Mouse (Mus musculus) heart, postnatal 14 days (tissue): ENCODE measurements around the gene Glb1l. TPM values are rescaled to one million over a fixed set of nuclear protein-coding genes. Genes with fewer than 3 reads are reported as not detected.

Experiments
- DNase-seq, 2 experiments: peaks; one replicate each; pipeline ENCODE4 v3.0.0; 2021 to 2022
- intact Hi-C: fragments of 180-260 bp; cut with DNase I; formaldehyde crosslinking; loops from one replicate; pipeline ENCODE4 v1.15.1; 2025
- microRNA-seq, 2 experiments: library from miRNA; unstranded; fragments of <30 nt; microRNA quantifications; one replicate each; pipeline ENCODE4 v1.2.0; 2021 to 2022
- total RNA-seq, 2 experiments: library from RNA; stranded (reverse); gene quantifications; 2 replicates each; pipeline ENCODE4 v1.2.3; 2021

Gene Glb1l
- total RNA-seq, 2 experiments from 2014 or later, result 5.2 to 6.7 TPM

GRCm38 (mm10) chr1:75160256-75160617 lies 50.4 kb downstream of the Glb1l start:
- no peak for DNase-seq
- intact Hi-C loops, result no loop called here

GRCm38 (mm10) chr1:75159540-75160255 lies 50.9 kb downstream of the Glb1l start:
- intact Hi-C loops, result no loop called here
- DNase-seq, result no peak

GRCm38 (mm10) chr1:75158990-75159389 lies 51.6 kb downstream of the Glb1l start:
- no peak for DNase-seq
- intact Hi-C loops, result no loop called here

GRCm38 (mm10) chr1:75155837-75156236 lies 54.8 kb downstream of the Glb1l start:
- intact Hi-C loops, result no loop called here
- no peak for DNase-seq

GRCm38 (mm10) chr1:75148727-75149126 lies 61.9 kb downstream of the Glb1l start:
- DNase-seq, result no peak
- intact Hi-C loops, result no loop called here

Small RNAs within 50 kb of the gene (microRNA-seq; reads per million reads assigned to microRNA genes)
- 0 reads per million in 2 experiments for gene Gm27943

Other genes starting within 250 kb of the Glb1l start
- 1 to 10 TPM; 2.6 to 4.0 TPM for gene Nhej1, start 85.6 kb downstream of the Glb1l start, total RNA-seq
- 1 to 10 TPM in 1 of 2 experiments, under 1 TPM in 1; 0.78 to 1.0 TPM for gene Slc23a3, start 76.9 kb downstream of the Glb1l start, total RNA-seq
- 10 to 100 TPM; 28.7 to 29.2 TPM for gene Cnppd1, start 68.1 kb downstream of the Glb1l start, total RNA-seq
- 10 to 100 TPM; 23.9 to 27.4 TPM for gene Retreg2, start 68.0 kb downstream of the Glb1l start, total RNA-seq
- 10 to 100 TPM; 16.0 to 16.7 TPM for gene Zfand2b, start 42.2 kb downstream of the Glb1l start, total RNA-seq
- 10 to 100 TPM; 25.7 to 26.4 TPM for gene Abcb6, start 30.4 kb downstream of the Glb1l start, total RNA-seq
- gene Ankzf1, start 18.7 kb downstream of the Glb1l start, total RNA-seq, result 10 to 100 TPM; 13.5 to 13.6 TPM
- 10 to 100 TPM; 61.1 to 68.8 TPM for gene Atg9a, start 18.6 kb downstream of the Glb1l start, total RNA-seq
- 10 to 100 TPM; 55.9 to 58.1 TPM for gene Stk16, start within 50 bp of the Glb1l start, total RNA-seq
- gene Tuba4a, start 9.1 kb upstream of the Glb1l start, total RNA-seq, result 100 to 1,000 TPM; 546 to 642 TPM
- gene A630095N17Rik, start 21.3 kb upstream of the Glb1l start, total RNA-seq, result not detected
- gene Dnajb2, start 25.6 kb upstream of the Glb1l start, total RNA-seq, result 10 to 100 TPM; 66.4 to 74.6 TPM
- under 1 TPM; 0.44 to 0.60 TPM for gene Ptprn, start 53.7 kb upstream of the Glb1l start, total RNA-seq
- not detected for gene Resp18, start 67.6 kb upstream of the Glb1l start, total RNA-seq
- gene Dnpep, start 107.2 kb upstream of the Glb1l start, total RNA-seq, result 10 to 100 TPM; 85.6 to 88.5 TPM
- 1,000 to 10,000 TPM; 1,039 to 1,057 TPM for gene Des, start 149.5 kb upstream of the Glb1l start, total RNA-seq
- gene Speg, start 164.5 kb upstream of the Glb1l start, total RNA-seq, result 100 to 1,000 TPM; 125 to 126 TPM
- 10 to 100 TPM; 32.3 to 32.5 TPM for gene Gmppa, start 225.1 kb upstream of the Glb1l start, total RNA-seq
- not detected for gene Asic4, start 239.6 kb upstream of the Glb1l start, total RNA-seq